In genomic region chr16:8676800-8677199, GRCm38 (mm10) we compare ENCODE assay signal across 9 mouse cellular contexts. TPM values are rescaled to one million over a fixed set of nuclear protein-coding genes. Genes with fewer than 3 reads are reported as not detected.
DNase-seq lines count a peak whose midpoint lies in the region; ATAC-seq and TF ChIP-seq lines count a peak whose summit lies in the region.
"Had no signal": no experiment of that assay in that cellular context is flagged by ENCODE, and none has a peak within 500 bp of the region (broad histone marks: within the 10 kb centered on the region; RNA-seq: fewer than 3 reads in every experiment).

No protein-coding gene starts in this region.

- ATAC-seq in intestine, embryonic 14.5 days (replicated peaks; ENCODE audit: low FRiP score, low TSS enrichment, low read depth): no peak
- no peak for ATAC-seq in intestine, embryonic 16.5 days
- ATAC-seq in hindbrain, postnatal 0 days: peak; percentile 10; the same call in 1 of the 2 replicates

- 54% methylated on average over 4 of the region's 4 CpGs for WGBS in intestine, embryonic 14.5 days
- WGBS in intestine, embryonic 16.5 days: 57% methylated on average over 4 of the region's 4 CpGs
- 49% methylated on average over 4 of the region's 4 CpGs for WGBS in hindbrain, postnatal 0 days

- TF ChIP-seq CTCF in hindbrain, postnatal 0 days (IDR thresholded peaks at IDR 0.05; ENCODE audit: low read depth): peak; percentile 93

- H3K4me3 ChIP-seq in intestine, embryonic 14.5 days (ENCODE audit: low read depth, low read length): no peak overlapping the region
- H3K4me3 ChIP-seq in intestine, embryonic 16.5 days (ENCODE audit: low read length): no peak overlapping the region
- no peak overlapping the region for H3K4me3 ChIP-seq in hindbrain, postnatal 0 days (ENCODE audit: low read length)

- H3K9ac ChIP-seq in intestine, embryonic 14.5 days (ENCODE audit: low read length): no peak overlapping the region
- no peak overlapping the region for H3K9ac ChIP-seq in intestine, embryonic 16.5 days (ENCODE audit: low read depth, low read length)
- H3K9ac ChIP-seq in hindbrain, postnatal 0 days (replicated peaks; ENCODE audit: low read length): no peak overlapping the region

- H3K4me1 ChIP-seq in intestine, embryonic 14.5 days (replicated peaks; ENCODE audit: control insufficient read depth, insufficient read depth, low read length): no peaks in the 10 kb centered on the region
- H3K4me1 ChIP-seq in intestine, embryonic 16.5 days (ENCODE audit: control insufficient read depth, insufficient read depth, low read length): 0 out of 2 replicates have a peak, but pooled peaks cover 3% of the 10 kb centered on the region
- H3K4me1 ChIP-seq in hindbrain, postnatal 0 days (ENCODE audit: insufficient read depth, low read length): no peaks in the 10 kb centered on the region

- DNase-seq in intestine, embryonic 14.5 days (ENCODE audit: low spot score): peak; percentile 63
- peak; percentile 33 to 42 for DNase-seq in urinary bladder, postnatal 36 days (ENCODE audit: low spot score in 2 of 2)
- DNase-seq in urinary bladder, postnatal 4 days (ENCODE audit: low spot score in 2 of 2): no peak
- peak; percentile 77 for DNase-seq in c-Kit-negative CD71-positive TER-119-positive erythroid progenitor cells, embryonic 14.5 days (ENCODE audit: low read depth, low spot score)
- DNase-seq in hindbrain, postnatal 0 days (ENCODE audit: low spot score): peak; percentile 72
- peak; percentile 72 for DNase-seq in naive thymus-derived CD4-positive, alpha-beta T cell, adult 2 months (ENCODE audit: low read depth)
- no peak for DNase-seq in gastrocnemius, adult 8-10 months (ENCODE audit: low spot score in 2 of 2)

- no peaks in the 10 kb centered on the region for H3K27me3 ChIP-seq in intestine, embryonic 14.5 days (replicated peaks; ENCODE audit: control insufficient read depth, insufficient read depth, low read length)
- no peaks in the 10 kb centered on the region for H3K27me3 ChIP-seq in intestine, embryonic 16.5 days (replicated peaks; ENCODE audit: control insufficient read depth, insufficient read depth, low read length)
- H3K27me3 ChIP-seq in hindbrain, postnatal 0 days (ENCODE audit: insufficient read depth, low read length): no peaks in the 10 kb centered on the region

- no peaks in the 10 kb centered on the region for H3K36me3 ChIP-seq in intestine, embryonic 14.5 days (ENCODE audit: control insufficient read depth, insufficient read depth, low read length)
- H3K36me3 ChIP-seq in intestine, embryonic 16.5 days (ENCODE audit: control insufficient read depth, insufficient read depth, low read length): no peaks in the 10 kb centered on the region
- H3K36me3 ChIP-seq in hindbrain, postnatal 0 days (ENCODE audit: insufficient read depth, low read length): no peaks in the 10 kb centered on the region; the same call in 1 of the 2 replicates

- no peaks in the 10 kb centered on the region for H3K9me3 ChIP-seq in intestine, embryonic 14.5 days (ENCODE audit: control insufficient read depth, low read length)
- no peaks in the 10 kb centered on the region for H3K9me3 ChIP-seq in intestine, embryonic 16.5 days (ENCODE audit: control insufficient read depth, low read length)
- no peaks in the 10 kb centered on the region for H3K9me3 ChIP-seq in hindbrain, postnatal 0 days (ENCODE audit: low read length)

- H3K27ac ChIP-seq in intestine, embryonic 14.5 days (ENCODE audit: low read depth): no peak overlapping the region
- no peak overlapping the region for H3K27ac ChIP-seq in intestine, embryonic 16.5 days (ENCODE audit: low read length)
- no peak overlapping the region for H3K27ac ChIP-seq in hindbrain, postnatal 0 days

- no peak overlapping the region for H3K4me2 ChIP-seq in intestine, embryonic 14.5 days (ENCODE audit: low read length)
- H3K4me2 ChIP-seq in intestine, embryonic 16.5 days (ENCODE audit: low read depth, low read length): no peak overlapping the region
- no peak overlapping the region for H3K4me2 ChIP-seq in hindbrain, postnatal 0 days (ENCODE audit: low read depth, low read length)

RNA-seq across cellular contexts. Expression of gene Gm5767, which starts 3.8 kb away (rescaled TPM):
- not detected in 2 replicates for polyA plus RNA-seq in intestine, embryonic 14.5 days (2014; fragmentation: Nextera tagmentation; extraction: Ambion mirVana)
- not detected in 2 replicates for polyA plus RNA-seq in intestine, embryonic 16.5 days (2015; fragmentation: Nextera tagmentation; extraction: Ambion mirVana)
- total RNA-seq in hindbrain, postnatal 0 days (2014; rRNA removed): not detected in 2 replicates
- not detected in 2 replicates for polyA plus RNA-seq in hindbrain, postnatal 0 days (2015; fragmentation: Nextera tagmentation; extraction: Ambion mirVana)
- not detected for total RNA-seq in gastrocnemius, adult 8-10 months (2022)
- polyA plus RNA-seq: frontal cortex, adult 2 months had no signal

RNA-seq across cellular contexts. Expression of gene Carhsp1, which starts 4.8 kb away (rescaled TPM):
- 41.5 and 43.4 TPM in 2 replicates for polyA plus RNA-seq in intestine, embryonic 14.5 days (2014; fragmentation: Nextera tagmentation; extraction: Ambion mirVana)
- polyA plus RNA-seq in intestine, embryonic 16.5 days (2015; fragmentation: Nextera tagmentation; extraction: Ambion mirVana): 85.0 and 89.4 TPM in 2 replicates
- 120 and 127 TPM in 2 replicates for total RNA-seq in hindbrain, postnatal 0 days (2014; rRNA removed)
- polyA plus RNA-seq in hindbrain, postnatal 0 days (2015; fragmentation: Nextera tagmentation; extraction: Ambion mirVana): 105 and 110 TPM in 2 replicates
- 1 to 10 TPM; 3.9 to 5.7 (median 5.3) TPM for total RNA-seq in gastrocnemius, adult 8-10 months (2022)

RNA-seq across cellular contexts. Expression of gene Tmem186, which starts 39.3 kb away (rescaled TPM):
- polyA plus RNA-seq in intestine, embryonic 14.5 days (2014; fragmentation: Nextera tagmentation; extraction: Ambion mirVana): 15.6 and 16.8 TPM in 2 replicates
- 23.9 and 24.2 TPM in 2 replicates for polyA plus RNA-seq in intestine, embryonic 16.5 days (2015; fragmentation: Nextera tagmentation; extraction: Ambion mirVana)
- 18.9 and 19.1 TPM in 2 replicates for total RNA-seq in hindbrain, postnatal 0 days (2014; rRNA removed)
- 14.5 and 15.7 TPM in 2 replicates for polyA plus RNA-seq in hindbrain, postnatal 0 days (2015; fragmentation: Nextera tagmentation; extraction: Ambion mirVana)
- total RNA-seq in gastrocnemius, adult 8-10 months (2022): 10 to 100 TPM; 13.1 to 15.3 (median 14.2) TPM

RNA-seq across cellular contexts. Expression of gene Pmm2, which starts 39.3 kb away (rescaled TPM):
- polyA plus RNA-seq in intestine, embryonic 14.5 days (2014; fragmentation: Nextera tagmentation; extraction: Ambion mirVana): 65.5 and 73.1 TPM in 2 replicates
- polyA plus RNA-seq in intestine, embryonic 16.5 days (2015; fragmentation: Nextera tagmentation; extraction: Ambion mirVana): 126 and 128 TPM in 2 replicates
- total RNA-seq in hindbrain, postnatal 0 days (2014; rRNA removed): 33.1 and 44.4 TPM in 2 replicates
- 25.7 and 28.5 TPM in 2 replicates for polyA plus RNA-seq in hindbrain, postnatal 0 days (2015; fragmentation: Nextera tagmentation; extraction: Ambion mirVana)
- 10 to 100 TPM; 13.1 to 21.2 (median 16.5) TPM for total RNA-seq in gastrocnemius, adult 8-10 months (2022)

Comparison
In these comparisons a context has a peak if more than half of its experiments do, and no peak if none do; other contexts are left out.
1. DNase-seq: peak in intestine, embryonic 14.5 days (single experiment), urinary bladder, postnatal 36 days (2 of 2), c-Kit-negative CD71-positive TER-119-positive erythroid progenitor cells, embryonic 14.5 days (single experiment), hindbrain, postnatal 0 days (single experiment) and naive thymus-derived CD4-positive, alpha-beta T cell, adult 2 months (single experiment); none in urinary bladder, postnatal 4 days (0 of 2) and gastrocnemius, adult 8-10 months (0 of 2).